8 mouse cellular contexts compared by ENCODE assay signal in the genomic region with DNA sequence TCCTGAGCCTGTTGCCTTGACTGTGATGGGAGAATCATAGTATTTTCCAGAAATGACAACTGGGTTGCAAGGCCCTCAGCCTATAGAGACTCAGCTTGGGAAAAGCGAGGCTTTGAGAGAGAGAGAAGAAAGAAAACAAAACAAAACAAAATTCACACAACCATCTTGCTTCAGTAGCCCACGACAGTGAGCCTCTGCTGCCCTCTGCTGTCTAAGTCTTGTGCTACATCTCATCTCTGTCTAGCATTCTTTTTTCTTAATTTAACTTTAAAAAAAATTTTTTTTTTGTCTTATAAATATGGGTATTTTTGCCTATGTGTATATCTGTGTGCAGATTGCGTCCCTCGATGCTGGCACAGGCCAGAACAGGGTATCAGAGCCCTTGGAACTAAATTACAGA.
DNase-seq lines count a peak whose midpoint lies in the region; ATAC-seq and TF ChIP-seq lines count a peak whose summit lies in the region.
"Had no signal": no experiment of that assay in that cellular context is flagged by ENCODE, and none has a peak within 500 bp of the region (broad histone marks: within the 10 kb centered on the region; RNA-seq: fewer than 3 reads in every experiment).

No protein-coding gene starts in this region.

- no peaks in the 10 kb centered on the region for H3K27me3 ChIP-seq in E14TG2a.4 (ENCODE audit: insufficient read depth, low read length)
- H3K27me3 ChIP-seq in liver, embryonic 14.5 days (ENCODE audit: control insufficient read depth, insufficient read depth, low read length), result no peaks in the 10 kb centered on the region
- H3K27me3 ChIP-seq: megakaryocyte, embryonic 14.5 days had no signal

- peak; percentile 40 for TF ChIP-seq CTCF in E14TG2a.4 (conservative IDR thresholded peaks at IDR 0.05; ENCODE audit: low read length)
- TF ChIP-seq CTCF in liver, embryonic 14.5 days (IDR thresholded peaks at IDR 0.05; ENCODE audit: low read depth), result peak; percentile 62

- no peaks in the 10 kb centered on the region for H3K9me3 ChIP-seq in E14TG2a.4 (ENCODE audit: low read length)
- H3K9me3 ChIP-seq in liver, embryonic 14.5 days (ENCODE audit: control insufficient read depth, low read length), result no peaks in the 10 kb centered on the region
- H3K9me3 ChIP-seq: megakaryocyte, embryonic 14.5 days had no signal

- H3K36me3 ChIP-seq in E14TG2a.4 (ENCODE audit: insufficient read depth, low read length), result peaks cover 3% of the 10 kb centered on the region; the same call in 1 of the 2 replicates
- no peaks in the 10 kb centered on the region for H3K36me3 ChIP-seq in liver, embryonic 14.5 days (replicated peaks; ENCODE audit: control insufficient read depth, insufficient read depth, low read depth)

- DNase-seq in left cerebral cortex, adult 18-20 months (ENCODE audit: low spot score in 2 of 2), result peak; percentile 55 to 64
- DNase-seq in left cerebral cortex, adult 11 months (ENCODE audit: low spot score), result no peak
- DNase-seq in adrenal gland, postnatal 10 days, result peak; percentile 72
- DNase-seq in fibroblast of lung, adult 2 months (ENCODE audit: low read depth), result peak; percentile 42
- DNase-seq in liver, embryonic 14.5 days (ENCODE audit: low read depth in 3 of 3, low spot score in 3 of 3), result no peak
- peak; percentile 12 to 59 for DNase-seq in spleen, postnatal 10 days (ENCODE audit: low spot score in 2 of 2)

- H3K4me1 ChIP-seq in E14TG2a.4 (replicated peaks; ENCODE audit: low read depth, low read length), result peaks cover 18% of the 10 kb centered on the region
- peaks cover 0 to 3% of the 10 kb centered on the region in 2 experiments; a peak in 1 of 4 replicates for H3K4me1 ChIP-seq in liver, embryonic 14.5 days (replicated peaks; ENCODE audit: control insufficient read depth in 2 of 2, insufficient read depth in 2 of 2, low read length in 1 of 2)
- H3K4me1 ChIP-seq: megakaryocyte, embryonic 14.5 days had no signal

- H3K4me3 ChIP-seq in E14TG2a.4 (replicated peaks; ENCODE audit: low read length), result no peak overlapping the region
- H3K4me3 ChIP-seq in liver, embryonic 14.5 days (ENCODE audit: insufficient read depth in 1 of 2, low read depth in 2 of 2, low read length in 2 of 2), result no peak overlapping the region
- H3K4me3 ChIP-seq: megakaryocyte, embryonic 14.5 days had no signal

- no peak overlapping the region for H3K27ac ChIP-seq in liver, embryonic 14.5 days

- no peak for TF ChIP-seq EP300 in liver, embryonic 14.5 days (IDR thresholded peaks at IDR 0.05; ENCODE audit: low read depth)

- WGBS in liver, embryonic 14.5 days (ENCODE audit: insufficient replicate concordance), result 25% methylated on average over 4 of the region's 4 CpGs

- H3K4me2 ChIP-seq in liver, embryonic 14.5 days (ENCODE audit: low read depth), result no peak overlapping the region

- no peak for ATAC-seq in liver, embryonic 14.5 days (ENCODE audit: insufficient read depth)

- H3K9ac ChIP-seq in liver, embryonic 14.5 days (replicated peaks), result no peak overlapping the region

Comparison
In these comparisons a context has a peak if more than half of its experiments do, and no peak if none do; other contexts are left out.
1. DNase-seq: peak in left cerebral cortex, adult 18-20 months (2 of 2), adrenal gland, postnatal 10 days (single experiment), fibroblast of lung, adult 2 months (single experiment) and spleen, postnatal 10 days (2 of 2); none in left cerebral cortex, adult 11 months (single experiment) and liver, embryonic 14.5 days (0 of 3).